Mouse (Mus musculus) urinary bladder, postnatal 4 days (tissue): Measurements from ENCODE around the gene Stpg1.

Experiments used
- DNase-seq, 2 experiments: peaks; one replicate each; pipeline ENCODE4 v3.0.0; 2021 to 2022; ENCODE audit warnings: low spot score in 2 of 2

The Stpg1 gene

DNA sequence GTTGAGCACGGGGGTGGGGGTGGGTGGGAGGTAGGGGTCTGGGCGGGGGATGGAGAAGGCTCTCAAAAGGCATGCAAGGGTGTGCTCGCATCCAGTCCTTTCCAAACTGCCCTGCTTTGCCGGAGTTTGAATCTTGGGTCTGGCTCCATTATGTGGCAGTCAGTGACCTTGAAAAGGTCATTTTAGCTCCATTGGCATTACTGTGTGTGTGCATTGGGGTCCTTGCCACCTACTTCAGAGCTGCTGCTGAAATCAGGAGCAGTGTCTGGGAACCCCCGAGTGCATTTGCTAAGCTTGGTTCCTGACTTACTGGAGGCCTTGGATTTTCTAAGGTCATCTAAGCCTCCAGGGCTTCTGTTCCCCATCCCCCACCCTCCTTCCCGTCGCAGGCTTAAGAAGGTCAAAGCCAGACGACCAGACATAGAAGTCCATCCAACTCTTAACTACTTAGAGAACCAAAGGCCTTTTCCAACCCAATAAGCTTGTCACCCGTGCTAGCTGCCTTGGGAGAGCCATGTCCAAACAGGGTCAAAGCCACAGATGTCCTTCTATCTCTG is 54.0 kb downstream of the Stpg1 start:
- DNase-seq: no peak

DNA sequence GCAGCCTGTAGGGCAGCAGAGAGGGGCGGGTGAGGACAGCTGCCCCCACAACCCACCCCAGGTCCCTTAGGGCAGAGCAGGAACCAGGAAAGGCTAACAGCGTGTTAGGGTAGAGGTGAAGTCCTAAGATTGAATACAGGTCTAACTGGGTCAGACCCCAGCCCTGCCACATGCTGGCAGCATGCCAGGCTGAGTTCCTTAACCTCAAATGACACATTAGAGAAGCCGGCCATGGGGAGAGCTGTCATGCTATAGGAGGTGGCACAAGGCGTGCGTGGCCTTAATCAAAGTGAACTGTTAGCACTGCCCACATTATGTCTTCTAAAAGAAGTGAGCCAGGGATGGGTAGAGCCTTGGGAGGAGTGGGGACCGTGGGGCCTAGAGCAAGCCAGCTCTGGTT is 54.7 kb downstream of the Stpg1 start:
- peak in 1 of 2 experiments; percentile 42 for DNase-seq

DNA sequence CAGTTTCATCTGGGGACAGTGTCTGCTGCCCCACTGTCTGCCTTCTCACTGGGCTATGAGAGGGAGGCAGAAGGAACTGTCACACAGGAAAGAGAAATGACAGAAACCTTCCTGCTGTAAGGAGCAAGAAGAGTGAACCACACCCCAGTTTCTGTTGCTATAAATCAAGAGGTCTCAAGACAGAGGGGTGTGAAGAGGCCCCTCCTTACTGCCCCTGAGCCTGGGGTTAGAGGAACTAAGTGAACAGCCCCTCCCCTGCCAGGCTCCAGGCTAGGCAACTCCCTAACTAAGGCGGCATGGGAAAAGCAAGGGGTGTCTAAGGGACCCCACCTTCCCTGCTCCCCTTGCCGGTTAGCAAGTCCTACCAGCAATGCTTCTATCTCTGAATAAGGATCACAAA is 69.2 kb downstream of the Stpg1 start:
- no peak for DNase-seq

GRCm38 (mm10) chr4:135565400-135565799 is 70.8 kb downstream of the Stpg1 start:
- DNase-seq: no peak

DNA sequence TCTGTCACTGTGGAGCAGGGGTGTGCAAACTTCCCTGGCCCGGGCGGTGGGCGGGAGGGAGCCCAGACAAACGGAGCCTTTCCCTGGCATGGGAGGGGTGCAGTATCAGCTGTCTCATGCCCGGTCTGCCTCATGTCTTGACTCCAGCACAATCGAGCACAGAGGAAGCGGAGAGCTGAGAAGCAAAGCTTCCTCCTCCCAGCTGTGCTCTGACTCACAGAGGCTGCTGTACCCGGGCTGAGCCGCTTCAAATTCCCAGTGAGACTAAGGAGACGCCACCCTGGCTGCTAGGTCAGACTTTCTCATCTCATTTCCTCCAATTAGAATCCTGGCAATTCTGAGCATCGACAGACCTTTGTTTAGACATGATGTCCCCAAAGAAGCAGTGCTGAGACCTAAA is 72.5 kb downstream of the Stpg1 start:
- no peak for DNase-seq

DNA sequence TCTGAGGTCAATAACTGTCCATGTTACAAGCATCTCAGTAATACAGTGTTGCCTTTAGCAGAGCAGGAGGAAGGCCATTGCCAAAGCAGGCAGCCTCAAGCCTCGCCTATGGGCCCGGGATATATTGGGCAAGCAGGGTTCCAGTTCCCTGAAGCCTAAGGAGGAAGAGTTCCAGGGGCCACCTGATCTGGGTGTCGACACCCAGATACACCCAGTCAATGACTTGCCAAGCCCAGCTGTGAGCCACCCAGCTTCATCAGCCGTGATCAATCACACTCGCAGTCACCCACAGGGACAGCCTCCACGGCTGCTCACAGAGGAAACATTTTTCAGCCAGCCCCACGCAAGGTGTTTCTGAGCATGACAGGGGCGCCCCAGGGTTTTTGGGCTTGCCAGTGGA is 72.9 kb downstream of the Stpg1 start:
- DNase-seq: no peak

- DNase-seq: no peak
These were observed 74.6 kb downstream of the Stpg1 start for GRCm38 (mm10) chr4:135569201-135569600.

DNA sequence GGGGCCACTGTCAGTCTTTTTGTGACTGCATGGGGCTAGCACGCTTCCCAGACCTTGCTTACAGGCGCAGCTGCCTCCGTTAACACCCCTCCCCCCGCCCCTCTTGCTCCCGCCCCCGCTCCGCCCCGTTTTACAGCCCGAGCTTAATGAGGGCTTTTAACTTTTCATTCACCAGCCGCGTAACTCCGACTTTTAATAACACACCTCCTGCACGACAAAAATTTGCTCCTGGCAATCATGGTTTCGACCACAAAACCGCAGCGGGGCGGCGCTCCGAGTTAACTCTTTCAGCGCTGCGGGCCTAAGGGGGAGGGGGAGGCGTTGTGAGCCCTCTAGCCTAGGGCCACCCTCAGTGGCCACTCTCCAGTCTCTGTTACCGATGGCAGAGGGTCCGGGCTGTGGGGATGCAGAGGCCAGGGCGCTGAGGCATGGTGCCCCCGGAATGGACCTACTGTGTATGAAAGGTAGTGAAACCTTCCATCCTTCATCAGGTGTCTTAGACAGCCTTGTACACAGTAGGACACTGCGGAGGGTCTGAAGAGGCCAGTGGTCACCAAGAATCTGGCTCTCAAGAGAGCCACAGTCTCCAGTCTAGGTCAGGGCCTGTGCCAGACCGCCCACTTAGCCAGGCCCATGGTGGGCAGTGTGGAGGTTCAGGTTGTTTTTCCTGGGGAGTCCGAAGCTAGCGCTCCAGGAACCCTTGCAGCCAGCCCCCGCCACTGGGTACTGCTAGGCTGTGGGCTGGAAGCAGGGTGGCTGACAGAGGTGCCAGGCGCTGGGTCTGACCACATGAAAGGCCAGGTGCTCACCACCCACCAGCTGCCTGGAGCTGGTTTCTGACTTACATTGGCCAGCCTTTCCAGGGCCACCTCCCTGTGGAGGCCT is 75.8 kb downstream of the Stpg1 start:
- peak in 1 of 2 experiments; percentile 63 for DNase-seq

DNA sequence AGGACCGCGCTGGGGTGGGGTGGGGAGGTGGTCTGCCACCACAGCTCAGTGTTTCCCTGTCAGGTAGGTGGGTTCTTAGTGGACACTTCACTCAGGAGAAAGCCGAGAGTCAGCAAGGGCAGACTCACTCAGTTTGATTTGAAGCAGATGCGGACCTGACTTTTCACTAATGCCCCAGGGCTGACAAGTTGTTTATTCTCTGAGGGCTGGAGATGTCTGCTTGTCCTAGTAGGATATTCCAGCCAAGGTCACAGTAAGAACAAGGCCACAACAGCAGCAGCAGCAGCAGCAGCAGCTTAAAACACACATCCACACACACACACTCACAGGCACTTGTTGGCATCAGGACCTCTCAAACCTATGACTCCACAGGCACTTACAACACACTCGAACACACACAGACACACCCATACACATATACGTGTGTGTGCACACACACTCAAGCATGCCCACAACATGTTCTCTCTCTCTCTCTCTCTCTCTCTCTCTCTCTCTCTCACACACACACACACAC is 76.5 kb downstream of the Stpg1 start:
- DNase-seq: no peak

DNA sequence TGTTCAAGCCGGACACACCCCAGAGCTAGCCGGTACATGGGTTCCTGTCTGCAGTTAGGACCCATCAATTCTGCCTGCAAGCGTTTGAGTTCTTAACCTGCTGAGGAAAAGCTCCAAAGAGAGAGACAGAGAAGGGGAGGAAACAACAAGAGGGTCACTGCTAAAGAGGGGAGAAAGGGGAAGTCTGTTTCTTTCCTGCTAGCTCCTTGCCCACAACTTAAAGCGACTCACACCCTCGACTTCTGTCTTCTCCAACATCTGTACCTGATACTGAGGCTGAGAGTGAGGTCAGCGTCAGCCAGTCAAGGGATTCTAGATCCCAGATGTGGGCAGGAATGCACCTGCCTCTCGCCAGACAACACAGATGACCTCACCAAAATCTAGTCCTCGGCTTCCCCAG is 77.7 kb downstream of the Stpg1 start:
- DNase-seq: no peak

DNA sequence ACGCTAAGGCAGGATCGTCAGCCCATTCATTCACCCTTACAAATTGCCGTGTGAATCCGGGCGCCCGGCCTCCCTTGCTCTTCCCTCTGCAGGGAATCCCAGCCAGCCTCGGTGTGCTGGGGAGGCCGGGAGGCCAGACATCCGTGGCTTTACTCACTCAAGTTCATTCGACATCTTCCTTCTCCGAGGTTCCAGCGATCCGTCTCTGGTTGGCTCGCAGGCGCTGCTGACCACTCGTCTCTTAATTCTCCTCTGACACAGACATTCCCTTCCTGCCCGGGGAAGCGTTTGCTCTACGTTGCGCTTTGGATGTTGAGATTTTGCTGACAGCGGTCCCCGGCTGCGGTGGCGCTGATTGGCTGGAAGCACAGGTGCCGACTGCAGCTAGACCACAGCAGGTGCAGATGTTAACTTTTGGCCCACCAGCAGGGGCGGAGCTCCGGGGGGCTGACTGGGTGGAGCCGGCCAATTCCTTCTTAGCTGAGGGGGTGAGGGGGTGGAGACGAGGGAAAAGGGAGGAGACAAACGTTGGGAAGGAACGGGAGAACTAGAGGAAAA is 78.7 kb downstream of the Stpg1 start, which contains the start of gene Grhl3:
Grhl3 (minus strand) TSS at position 380 of the 558 bp plus-strand sequence.
- DNase-seq: peak in 1 of 2 experiments; percentile 62

GRCm38 (mm10) chr4:135575365-135576140 is 81.0 kb downstream of the Stpg1 start:
- no peak for DNase-seq

GRCm38 (mm10) chr4:135578490-135578889 is 83.9 kb downstream of the Stpg1 start:
- no peak for DNase-seq

GRCm38 (mm10) chr4:135579695-135580094 is 85.1 kb downstream of the Stpg1 start:
- DNase-seq: no peak

DNA sequence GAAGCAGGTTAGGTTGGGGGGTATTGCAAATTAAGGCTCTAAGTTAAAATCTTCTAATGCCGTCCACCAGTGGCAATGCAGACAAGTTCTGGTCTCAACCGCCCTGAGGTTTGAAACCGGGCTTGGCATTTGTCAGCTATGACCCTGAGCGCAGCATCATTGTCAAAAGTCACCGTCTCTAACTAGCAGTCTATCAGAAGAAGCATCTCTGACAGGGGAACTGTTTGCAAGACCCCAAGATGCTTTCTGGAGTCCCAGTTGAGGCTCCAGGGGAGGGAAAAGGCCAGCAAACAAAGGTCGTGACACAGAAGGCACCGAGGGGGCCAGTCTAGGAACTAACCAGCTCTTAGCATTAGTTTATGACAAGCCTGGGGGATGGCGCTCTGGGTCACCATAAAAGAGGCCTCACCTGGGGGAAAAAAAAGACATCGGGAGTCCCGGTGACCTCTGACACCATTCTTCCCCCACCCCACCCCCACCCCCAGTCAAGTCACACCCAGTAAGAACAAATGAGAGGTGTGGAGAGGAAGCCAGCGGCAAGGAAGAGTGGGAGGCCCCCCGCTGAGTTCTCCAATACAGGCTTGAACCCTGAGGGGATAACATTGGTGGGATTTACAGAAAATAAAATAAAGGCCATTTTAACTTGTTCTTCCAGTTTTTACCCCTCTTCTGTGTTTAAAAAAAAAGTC is 86.8 kb downstream of the Stpg1 start:
- no peak for DNase-seq

DNA sequence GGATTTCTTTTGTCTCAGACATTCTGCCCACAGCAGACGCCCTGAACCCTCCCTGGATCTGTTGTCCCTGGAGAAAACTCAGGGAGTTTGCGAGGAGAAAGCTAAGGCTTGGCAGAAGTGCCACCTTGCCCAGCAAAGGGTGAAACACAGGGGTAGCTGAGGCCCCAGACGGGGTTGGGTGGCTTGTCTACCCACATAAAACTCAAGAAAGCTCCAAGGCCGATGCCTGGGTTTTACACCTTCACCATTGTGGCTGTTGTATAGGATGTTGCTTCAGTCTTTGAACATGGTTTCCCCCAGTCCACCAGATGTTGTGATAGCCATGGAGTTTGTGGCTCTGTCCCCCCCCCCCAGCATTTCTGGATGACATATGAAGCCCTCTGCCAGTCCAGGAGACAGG is 90.2 kb downstream of the Stpg1 start:
- DNase-seq: no peak
